Mouse (Mus musculus) kidney, postnatal 0 days (tissue): ENCODE results near the gene Ahcy. TPM values are rescaled to one million over a fixed set of nuclear protein-coding genes. Genes with fewer than 3 reads are reported as not detected.
"Not testable (repeated sequence)": the region's sequence is repeated elsewhere in the genome, so short reads cannot be mapped to it uniquely, and the experiment has no call there.

ENCODE experiments used
- ATAC-seq: fragments of 200-750 bp; cut with Nextera tagmentation; replicated peaks from 2 replicates; pipeline ENCODE4 v1.8.0; 2017; ENCODE audit warnings: low read depth, moderate number of reproducible peaks, moderate TSS enrichment, moderate library complexity; ENCODE audit not compliant: low FRiP score
- DNase-seq: peaks from one replicate; pipeline ENCODE4 v3.0.0-alpha.2; 2016; ENCODE audit warnings: low spot score
- H3K27ac ChIP-seq: fragments of 300-500 bp; sonication (generic); 2 replicates; pipeline ENCODE4 v1.5.1; 2014; ENCODE audit warnings: mild to moderate bottlenecking
- H3K27me3 ChIP-seq: fragments of 300-500 bp; sonication (generic); 2 replicates; pipeline ENCODE4 v1.6.1; 2014; ENCODE audit warnings: low read length, mixed read lengths; ENCODE audit not compliant: insufficient read depth
- H3K36me3 ChIP-seq: fragments of 300-500 bp; sonication (generic); 2 replicates; pipeline ENCODE4 v1.6.1; 2014; ENCODE audit warnings: low read length, mixed read lengths; ENCODE audit not compliant: insufficient read depth
- H3K4me1 ChIP-seq: fragments of 300-500 bp; sonication (generic); replicated peaks from 2 replicates; pipeline ENCODE4 v1.6.1; 2014; ENCODE audit warnings: antibody characterized with exemption, low read length, mixed read lengths; ENCODE audit not compliant: insufficient read depth
- H3K4me2 ChIP-seq: fragments of 300-500 bp; sonication (generic); 2 replicates; pipeline ENCODE4 v1.6.1; 2014; ENCODE audit warnings: mild to moderate bottlenecking, low read length, moderate library complexity, mixed read lengths
- H3K4me3 ChIP-seq: fragments of 300-500 bp; sonication (generic); replicated peaks from 2 replicates; pipeline ENCODE4 v1.5.1; 2014; ENCODE audit warnings: low read depth, low read length
- H3K9ac ChIP-seq: fragments of 300-500 bp; sonication (generic); 2 replicates; pipeline ENCODE4 v1.6.1; 2014; ENCODE audit warnings: low read depth, low read length
- H3K9me3 ChIP-seq: fragments of 300-500 bp; sonication (generic); replicated peaks from 2 replicates; pipeline ENCODE4 v1.6.1; 2016; ENCODE audit warnings: low read length, inconsistent platforms, mixed read lengths
- CTCF ChIP-seq: IDR thresholded peaks from 2 replicates; pipeline ENCODE4 v1.5.1; 2016; ENCODE audit warnings: antibody characterized with exemption, low read depth, mild to moderate bottlenecking, moderate library complexity
- WGBS: fragments of 180-500 bp; shearing (Covaris S2); extraction: QIAGEN DNeasy Blood & Tissue Kit; methylation state at CpG from one replicate; pipeline ENCODE4 v1.1.7; 2014; 5-methylcytosine and 5-hydroxymethylcytosine counted together
- polyA plus RNA-seq: library from polyadenylated mRNA; unstranded; fragments of >200 nt; fragmentation: Nextera tagmentation; extraction: Ambion mirVana; gene quantifications from 2 replicates; pipeline ENCODE4 v1.2.1, GENCODE M21; 2015

Ahcy gene
- polyA plus RNA-seq = 47.2 and 52.1 TPM in 2 replicates

GRCm38 (mm10) chr2:155073978-155074765 lies at the start of gene Ahcy:
Gene Ahcy (minus strand): TSS chr2:155074497.
- Histone ChIP-seq H3K9ac (peak within 1 kb of the TSS; percentile 65), H3K36me3 (no peaks in the 10 kb centered on the region), H3K27me3 (no peaks in the 10 kb centered on the region), H3K9me3 (no peaks in the 10 kb centered on the region), H3K4me3 (peak within 1 kb of the TSS; percentile 67), H3K27ac (peak within 1 kb of the TSS; percentile 76), H3K4me1 (peaks cover 11% of the 10 kb centered on the region; the same call in 1 of the 2 replicates), H3K4me2 (peak within 1 kb of the TSS; percentile 85)
- WGBS = under 1% methylated on average over 56 of the region's 56 CpGs
- peak; percentile 96 for DNase-seq
- ATAC-seq = peak; percentile 90
- TF ChIP-seq CTCF = no peak

GRCm38 (mm10) chr2:155115216-155115830 lies 41.0 kb upstream of the Ahcy start:
- WGBS = 54% methylated on average over 7 of the region's 7 CpGs
- no peaks in the 10 kb centered on the region for H3K36me3 ChIP-seq
- H3K4me3 ChIP-seq = no peak overlapping the region
- TF ChIP-seq CTCF = no peak
- H3K9me3 ChIP-seq = no peaks in the 10 kb centered on the region
- no peak for DNase-seq
- no peak overlapping the region for H3K4me2 ChIP-seq
- H3K9ac ChIP-seq = no peak overlapping the region
- no peaks in the 10 kb centered on the region for H3K4me1 ChIP-seq
- H3K27me3 ChIP-seq = no peaks in the 10 kb centered on the region
- no peak for ATAC-seq
- H3K27ac ChIP-seq = no peak overlapping the region

- not testable (repeated sequence) for H3K36me3 ChIP-seq, H3K4me2 ChIP-seq, H3K9ac ChIP-seq, ATAC-seq, H3K27ac ChIP-seq, DNase-seq, H3K27me3 ChIP-seq, H3K9me3 ChIP-seq, H3K4me3 ChIP-seq, H3K4me1 ChIP-seq
- 87% methylated on average over 9 of the region's 9 CpGs for WGBS
Observed at GRCm38 (mm10) chr2:155107276-155107675, 33.0 kb upstream of the Ahcy start.

- TF ChIP-seq CTCF = no peak
- no peaks in the 10 kb centered on the region for H3K36me3 ChIP-seq
- H3K9ac ChIP-seq = no peak overlapping the region
- no peaks in the 10 kb centered on the region for H3K9me3 ChIP-seq
- WGBS = 84% methylated on average over 6 of the region's 6 CpGs
- no peak overlapping the region for H3K27ac ChIP-seq
- no peaks in the 10 kb centered on the region for H3K27me3 ChIP-seq
- no peak overlapping the region for H3K4me2 ChIP-seq
- no peak for ATAC-seq
- no peaks in the 10 kb centered on the region for H3K4me1 ChIP-seq
- DNase-seq = no peak
- H3K4me3 ChIP-seq = no peak overlapping the region
Observed at GRCm38 (mm10) chr2:155103607-155104006, 29.3 kb upstream of the Ahcy start.

- no peak overlapping the region for H3K4me3 ChIP-seq
- ATAC-seq = peak; percentile 59; the same call in 1 of the 2 replicates
- H3K27me3 ChIP-seq = no peaks in the 10 kb centered on the region
- no peaks in the 10 kb centered on the region for H3K4me1 ChIP-seq
- DNase-seq = peak; percentile 28
- no peaks in the 10 kb centered on the region for H3K9me3 ChIP-seq
- H3K36me3 ChIP-seq = no peaks in the 10 kb centered on the region
- no peak for TF ChIP-seq CTCF
- WGBS = 40% methylated on average over 6 of the region's 6 CpGs
- H3K4me2 ChIP-seq = no peak overlapping the region
- peak overlapping the region; percentile 39; the same call in 1 of the 2 replicates for H3K27ac ChIP-seq
- no peak overlapping the region for H3K9ac ChIP-seq
Observed at GRCm38 (mm10) chr2:155101761-155102181, 27.5 kb upstream of the Ahcy start.

GRCm38 (mm10) chr2:155100796-155101259 lies 26.5 kb upstream of the Ahcy start:
- 53% methylated on average over 3 of the region's 3 CpGs for WGBS
- no peak overlapping the region for H3K4me2 ChIP-seq
- no peaks in the 10 kb centered on the region for H3K4me1 ChIP-seq
- H3K9ac ChIP-seq = no peak overlapping the region
- H3K9me3 ChIP-seq = no peaks in the 10 kb centered on the region
- ATAC-seq (no peak; the same call in 1 of the 2 replicates), DNase-seq (no peak)
- no peak for TF ChIP-seq CTCF
- no peaks in the 10 kb centered on the region for H3K27me3 ChIP-seq
- 0 out of 2 replicates have a peak overlapping the region, but pooled peaks have one; percentile 19 for H3K27ac ChIP-seq
- H3K4me3 ChIP-seq = no peak overlapping the region
- no peaks in the 10 kb centered on the region for H3K36me3 ChIP-seq
